Mouse (Mus musculus): Measurements from ENCODE around the gene H2-DMb2. TPM values are rescaled to one million over a fixed set of nuclear protein-coding genes. Genes with fewer than 3 reads are reported as not detected.

H2-DMb2 gene
- polyA plus RNA-seq, 1 experiment from 2014 or later: 2.1 TPM

DNA sequence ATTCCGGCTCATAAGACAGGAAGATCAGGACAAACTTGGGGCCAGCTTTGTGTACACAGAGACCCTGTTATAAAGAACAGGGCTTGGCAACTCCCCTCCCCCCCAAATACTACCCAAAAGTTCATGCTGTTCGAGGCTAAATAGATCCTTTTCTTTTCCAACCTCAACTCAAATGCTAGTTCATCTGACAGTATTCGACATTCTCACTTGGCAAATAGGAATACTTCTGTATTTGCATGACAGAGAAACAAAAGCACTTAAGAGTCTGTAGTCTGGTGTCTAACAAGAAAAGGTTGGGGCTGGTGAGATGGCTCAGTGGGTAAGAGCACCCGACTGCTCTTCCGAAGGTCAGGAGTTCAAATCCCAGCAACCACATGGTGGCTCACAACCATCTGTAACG, 34.6 kb upstream of the H2-DMb2 start:
- Histone ChIP-seq H3K27ac (ENCODE audit: low read depth) (no peak overlapping the region), H3K9ac (replicated peaks) (no peak overlapping the region), H3K4me1 (ENCODE audit: insufficient read depth) (no peaks in the 10 kb centered on the region), H3K27me3 (ENCODE audit: insufficient read depth, low read length) (no peaks in the 10 kb centered on the region), H3K36me3 (replicated peaks; ENCODE audit: insufficient read depth, low read length) (peaks cover 39% of the 10 kb centered on the region), H3K4me2 (ENCODE audit: low read depth, low read length) (no peak overlapping the region), H3K4me3 (ENCODE audit: low read depth, low read length) (no peak overlapping the region), H3K9me3 (ENCODE audit: low read length) (no peaks in the 10 kb centered on the region)
- ATAC-seq (no peak), DNase-seq (no peak)
- TF ChIP-seq CTCF (IDR thresholded peaks at IDR 0.05; ENCODE audit: low read depth) (no peak), EP300 (IDR thresholded peaks at IDR 0.05; ENCODE audit: low read depth) (no peak)
- 81% methylated on average over 5 of the region's 6 CpGs for WGBS (ENCODE audit: insufficient replicate concordance)

GRCm38 (mm10) chr17:34109038-34109805, 33.9 kb upstream of the H2-DMb2 start:
- H3K36me3 ChIP-seq (replicated peaks; ENCODE audit: insufficient read depth, low read length): peaks cover 46% of the 10 kb centered on the region
- DNase-seq: no peak

DNA sequence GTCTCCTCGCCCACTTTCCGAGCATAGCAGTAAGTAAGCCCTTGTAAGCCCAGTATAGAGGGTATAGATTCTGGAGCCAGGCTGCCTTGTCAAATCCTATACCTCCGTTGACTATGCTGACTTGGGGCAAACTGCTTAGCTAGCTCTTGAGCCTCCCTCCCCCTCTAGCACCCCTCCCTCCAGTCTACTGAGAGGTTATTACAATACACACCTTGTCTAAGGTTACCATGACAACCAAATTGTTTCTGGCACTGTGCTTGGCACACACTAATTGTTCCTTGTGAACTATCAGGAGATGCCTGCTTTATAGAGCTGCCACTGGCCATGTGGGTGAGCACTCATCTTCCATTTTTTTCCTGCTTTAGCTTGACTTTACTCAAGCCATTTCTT, 33.3 kb upstream of the H2-DMb2 start:
- Histone ChIP-seq H3K27ac (ENCODE audit: low read depth) (no peak overlapping the region), H3K4me3 (ENCODE audit: low read depth, low read length) (no peak overlapping the region), H3K9me3 (ENCODE audit: low read length) (no peaks in the 10 kb centered on the region), H3K4me2 (ENCODE audit: low read depth, low read length) (no peak overlapping the region), H3K27me3 (ENCODE audit: insufficient read depth, low read length) (no peaks in the 10 kb centered on the region), H3K36me3 (replicated peaks; ENCODE audit: insufficient read depth, low read length) (peaks cover 52% of the 10 kb centered on the region), H3K4me1 (ENCODE audit: insufficient read depth) (no peaks in the 10 kb centered on the region; the same call in none of the 2 replicates), H3K9ac (replicated peaks) (no peak overlapping the region)
- DNase-seq (no peak), ATAC-seq (no peak)
- WGBS (ENCODE audit: insufficient replicate concordance): 65% methylated on average over 3 of the region's 3 CpGs
- TF ChIP-seq CTCF (IDR thresholded peaks at IDR 0.05; ENCODE audit: low read depth): no peak
- no peak for TF ChIP-seq EP300 (IDR thresholded peaks at IDR 0.05; ENCODE audit: low read depth)

More at GRCm38 (mm10) chr17:34109038-34109805, 33.9 kb upstream of the H2-DMb2 start:
- Histone ChIP-seq H3K4me3 (ENCODE audit: low read depth, low read length) (no peak overlapping the region), H3K27ac (ENCODE audit: low read depth) (no peak overlapping the region), H3K9ac (replicated peaks) (no peak overlapping the region), H3K4me1 (ENCODE audit: insufficient read depth) (no peaks in the 10 kb centered on the region), H3K27me3 (ENCODE audit: insufficient read depth, low read length) (no peaks in the 10 kb centered on the region), H3K4me2 (ENCODE audit: low read depth, low read length) (no peak overlapping the region), H3K9me3 (ENCODE audit: low read length) (no peaks in the 10 kb centered on the region)
- TF ChIP-seq EP300 (IDR thresholded peaks at IDR 0.05; ENCODE audit: low read depth) (no peak), CTCF (IDR thresholded peaks at IDR 0.05; ENCODE audit: low read depth) (peak; percentile 36)
- no peak for ATAC-seq
- WGBS (ENCODE audit: insufficient replicate concordance): 74% methylated on average over 14 of the region's 14 CpGs

GRCm38 (mm10) chr17:34110309-34110708, 32.8 kb upstream of the H2-DMb2 start:
- H3K4me3 ChIP-seq (ENCODE audit: low read depth, low read length): no peak overlapping the region
- no peak overlapping the region for H3K9ac ChIP-seq (replicated peaks)
- H3K4me1 ChIP-seq (ENCODE audit: insufficient read depth): no peaks in the 10 kb centered on the region; the same call in none of the 2 replicates
- 77% methylated on average over 8 of the region's 8 CpGs for WGBS (ENCODE audit: insufficient replicate concordance)
- no peaks in the 10 kb centered on the region for H3K27me3 ChIP-seq (ENCODE audit: insufficient read depth, low read length)
- peaks cover 57% of the 10 kb centered on the region for H3K36me3 ChIP-seq (replicated peaks; ENCODE audit: insufficient read depth, low read length)
- H3K27ac ChIP-seq (ENCODE audit: low read depth): no peak overlapping the region
- ATAC-seq: no peak
- TF ChIP-seq EP300 (IDR thresholded peaks at IDR 0.05; ENCODE audit: low read depth) (no peak), CTCF (IDR thresholded peaks at IDR 0.05; ENCODE audit: low read depth) (no peak)
- H3K4me2 ChIP-seq (ENCODE audit: low read depth, low read length): no peak overlapping the region
- no peaks in the 10 kb centered on the region for H3K9me3 ChIP-seq (ENCODE audit: low read length)
- DNase-seq: no peak

GRCm38 (mm10) chr17:34114114-34114513, 29.0 kb upstream of the H2-DMb2 start:
- DNase-seq: no peak
- Histone ChIP-seq H3K27me3 (ENCODE audit: insufficient read depth, low read length) (no peaks in the 10 kb centered on the region), H3K9me3 (ENCODE audit: low read length) (no peaks in the 10 kb centered on the region), H3K4me3 (ENCODE audit: low read depth, low read length) (no peak overlapping the region), H3K9ac (replicated peaks) (no peak overlapping the region), H3K4me1 (ENCODE audit: insufficient read depth) (peaks cover 7% of the 10 kb centered on the region), H3K27ac (ENCODE audit: low read depth) (no peak overlapping the region), H3K4me2 (ENCODE audit: low read depth, low read length) (no peak overlapping the region), H3K36me3 (replicated peaks; ENCODE audit: insufficient read depth, low read length) (peaks cover 76% of the 10 kb centered on the region)
- TF ChIP-seq EP300 (IDR thresholded peaks at IDR 0.05; ENCODE audit: low read depth): no peak
- no peak for TF ChIP-seq CTCF (IDR thresholded peaks at IDR 0.05; ENCODE audit: low read depth)
- no peak for ATAC-seq
- WGBS (ENCODE audit: insufficient replicate concordance): 92% methylated on average over 7 of the region's 7 CpGs

GRCm38 (mm10) chr17:34116736-34117370, 26.3 kb upstream of the H2-DMb2 start:
- 39% methylated on average over 7 of the region's 7 CpGs for WGBS (ENCODE audit: insufficient replicate concordance)
- peak overlapping the region; percentile 92 for H3K9ac ChIP-seq (replicated peaks)
- TF ChIP-seq CTCF (IDR thresholded peaks at IDR 0.05; ENCODE audit: low read depth) (no peak), EP300 (IDR thresholded peaks at IDR 0.05; ENCODE audit: low read depth) (no peak)

More at GRCm38 (mm10) chr17:34116736-34117370, 26.3 kb upstream of the H2-DMb2 start:
- Histone ChIP-seq H3K4me1 (ENCODE audit: insufficient read depth) (peaks cover 14% of the 10 kb centered on the region), H3K4me3 (ENCODE audit: low read depth, low read length) (peak overlapping the region; percentile 97), H3K36me3 (replicated peaks; ENCODE audit: insufficient read depth, low read length) (peaks cover 56% of the 10 kb centered on the region), H3K27me3 (ENCODE audit: insufficient read depth, low read length) (no peaks in the 10 kb centered on the region), H3K9me3 (ENCODE audit: low read length) (no peaks in the 10 kb centered on the region), H3K27ac (ENCODE audit: low read depth) (no peak overlapping the region), H3K4me2 (ENCODE audit: low read depth, low read length) (peak overlapping the region; percentile 98)
- ATAC-seq: no peak
- DNase-seq: peak; percentile 29

Data from liver, postnatal 0 days (tissue).